Mouse (Mus musculus) ovary, adult 18-20 months (tissue): ENCODE data around the gene Zfp760.
"Not testable (repeated sequence)": the region's sequence is repeated elsewhere in the genome, so short reads cannot be mapped to it uniquely, and the experiment has no call there.

Experiments
- DNase-seq: peaks from one replicate; pipeline ENCODE4 v3.0.0; 2022; ENCODE audit warnings: low spot score, mixed read lengths

Gene Zfp760

DNA sequence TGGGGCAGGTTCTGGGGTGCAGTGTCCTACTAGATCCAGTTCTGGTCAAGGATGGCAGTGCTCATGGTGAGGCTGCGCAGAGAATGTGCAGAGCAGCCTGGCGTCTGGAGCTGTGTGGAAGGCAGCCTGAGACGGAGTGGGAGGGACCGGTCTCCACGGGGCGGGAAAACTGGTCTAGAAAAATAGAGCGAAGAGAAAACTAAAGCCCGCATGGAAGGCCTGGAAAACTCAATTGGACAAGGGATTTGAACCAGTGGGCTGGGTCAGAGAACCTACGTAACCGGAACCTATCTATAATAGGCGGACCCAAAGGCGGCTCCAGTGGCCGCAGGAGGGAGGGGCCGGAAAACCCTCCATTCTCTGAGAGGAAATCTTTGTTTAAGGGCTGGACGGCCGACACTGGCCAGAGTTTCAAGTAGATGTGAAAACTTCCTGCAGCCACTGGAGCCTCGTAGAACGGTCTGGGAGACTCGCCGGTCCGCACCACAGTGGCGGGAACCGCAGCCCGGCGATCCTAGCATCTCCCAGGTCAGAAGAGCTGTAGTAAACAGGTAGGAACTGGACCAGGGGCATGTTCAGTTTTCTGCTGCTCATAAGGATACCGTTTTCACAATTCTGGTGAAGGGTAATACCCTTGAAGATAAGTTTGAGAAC is at the start of gene Zfp760:
Gene Zfp760 (plus strand): TSS at position 399 of the 654 bp plus-strand sequence.
- DNase-seq = peak; percentile 87

DNA sequence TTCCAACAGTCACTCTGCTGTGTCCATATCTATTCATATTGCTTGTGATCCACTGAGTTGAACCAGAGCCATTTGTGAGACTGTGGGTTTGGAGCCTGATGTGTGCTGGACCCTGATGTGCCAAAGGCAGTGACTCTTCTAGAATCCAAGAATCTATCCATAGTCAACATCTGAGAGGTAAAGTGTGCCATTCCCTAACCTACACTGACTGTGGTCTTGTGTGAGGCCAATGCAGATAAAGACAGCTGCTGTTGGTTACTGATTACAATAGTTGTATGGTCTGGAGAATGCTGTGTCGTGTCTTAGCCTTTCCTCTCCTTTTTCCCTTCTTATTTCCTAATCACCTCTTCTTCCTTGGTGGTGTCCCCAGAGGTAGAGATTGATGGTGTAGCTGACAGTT is 28.7 kb upstream of the Zfp760 start:
- not testable (repeated sequence) for DNase-seq

DNA sequence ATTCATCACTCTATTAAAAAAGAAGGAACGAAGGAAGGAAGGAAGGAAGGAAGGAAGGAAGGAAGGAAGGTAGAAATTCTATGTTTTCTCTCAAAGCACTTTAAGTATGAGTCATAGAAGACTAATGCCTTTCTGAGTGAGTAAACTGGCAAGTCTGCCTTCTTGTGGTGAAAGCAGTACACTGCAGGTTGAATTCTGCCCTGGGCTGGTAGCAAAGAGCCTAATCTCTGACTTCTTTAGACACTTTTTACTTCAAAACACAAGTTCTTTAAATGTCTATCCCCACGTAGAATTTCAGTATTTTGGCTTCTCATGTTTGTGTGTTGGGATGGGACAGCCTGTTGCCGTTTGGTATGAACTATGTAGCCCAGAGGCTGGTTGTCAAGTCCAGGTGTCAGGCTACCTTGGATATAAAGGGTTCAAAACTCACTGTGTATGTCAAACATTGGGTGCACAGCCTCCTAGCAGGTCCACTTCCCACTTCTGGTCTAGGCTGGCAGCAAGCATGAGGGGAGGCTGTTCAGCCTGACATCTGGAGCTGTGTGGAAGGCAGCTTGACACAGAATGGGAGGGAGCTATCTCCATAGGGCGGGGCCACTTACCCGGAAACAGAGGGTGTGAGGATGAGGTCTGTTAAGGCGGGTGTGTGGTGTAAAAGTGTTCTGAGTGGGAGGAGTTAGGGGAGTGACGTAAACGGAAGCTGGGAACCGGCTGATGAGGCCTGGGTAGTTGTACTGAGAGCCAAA is 28.1 kb upstream of the Zfp760 start:
- DNase-seq = peak; percentile 83

DNA sequence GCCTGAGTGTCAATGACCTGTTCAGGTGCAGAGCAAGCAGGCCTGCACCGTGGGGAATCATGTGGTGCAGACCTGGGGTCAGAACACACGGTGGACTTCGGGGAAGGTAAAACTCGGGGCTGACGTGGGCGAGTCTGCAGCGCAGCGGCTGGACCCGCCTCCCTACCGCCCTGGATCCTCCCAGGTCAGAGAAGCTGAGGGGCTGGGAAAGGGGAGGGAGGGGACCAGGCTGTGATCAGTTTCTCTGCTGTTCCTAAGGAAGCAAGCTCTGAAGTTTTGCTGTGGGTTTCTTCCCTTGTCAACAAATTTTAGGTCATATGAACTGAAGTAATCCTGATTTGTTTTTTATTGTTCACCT is 27.5 kb upstream of the Zfp760 start:
- not testable (repeated sequence) for DNase-seq

DNA sequence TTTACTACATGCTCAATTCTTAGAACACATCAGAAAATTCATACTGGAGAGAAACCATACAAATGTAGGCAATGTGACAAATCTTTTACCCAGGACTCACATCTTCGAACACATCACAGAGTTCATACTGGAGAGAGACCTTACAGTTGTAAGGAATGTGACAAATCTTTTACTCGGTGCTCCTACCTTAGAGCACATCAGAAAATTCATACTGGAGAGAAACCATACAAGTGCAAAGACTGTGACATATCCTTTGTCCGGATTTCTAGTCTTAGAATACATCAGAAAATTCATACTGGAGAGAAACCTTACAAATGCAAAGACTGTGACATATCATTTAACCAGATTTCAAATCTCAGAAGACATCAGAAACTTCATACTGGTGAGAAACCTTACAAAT is 16.0 kb upstream of the Zfp760 start, which contains the start of gene Gm10226:
Gene Gm10226 (plus strand): TSS at position 301 of the 400 bp plus-strand sequence.
- no peak for DNase-seq

DNA sequence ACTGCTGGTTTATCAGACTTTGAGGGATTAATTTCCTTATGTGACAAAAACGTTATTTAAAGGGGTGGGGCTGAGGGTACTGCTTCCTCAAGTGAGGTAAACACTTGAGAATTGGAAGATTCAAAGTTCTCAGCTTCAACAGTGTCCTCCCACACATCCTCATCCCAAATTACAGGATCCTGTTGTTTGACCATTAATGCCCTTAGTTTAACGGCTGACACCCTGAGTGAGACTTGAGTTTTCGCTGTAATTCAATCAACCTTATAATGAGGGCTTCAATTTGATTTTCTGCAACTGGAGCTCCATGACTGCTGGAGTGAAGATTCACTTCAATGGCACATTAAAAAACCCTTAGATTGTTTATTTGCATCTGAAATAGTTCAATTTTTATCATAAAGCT is 14.2 kb upstream of the Zfp760 start:
- DNase-seq = no peak

DNA sequence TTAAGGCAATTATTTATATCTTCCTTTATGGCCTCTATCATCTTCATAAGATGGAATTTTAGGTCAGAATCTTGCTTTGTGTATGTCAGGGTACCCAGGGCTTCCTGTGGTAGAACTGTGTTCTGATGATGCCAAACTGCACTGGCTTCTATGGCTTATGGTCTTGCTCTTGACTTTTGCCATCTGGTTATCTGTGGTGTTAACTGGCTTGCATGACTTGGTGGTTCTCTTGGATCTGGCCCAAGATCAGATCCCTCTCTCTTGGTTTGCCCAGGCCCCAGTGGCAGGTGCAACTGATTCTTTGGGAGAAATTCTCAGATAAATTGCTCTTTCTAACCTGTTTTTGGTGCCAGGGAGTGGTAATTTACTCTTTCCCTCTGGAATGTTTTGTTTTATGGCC is 11.5 kb upstream of the Zfp760 start:
- no peak for DNase-seq

DNA sequence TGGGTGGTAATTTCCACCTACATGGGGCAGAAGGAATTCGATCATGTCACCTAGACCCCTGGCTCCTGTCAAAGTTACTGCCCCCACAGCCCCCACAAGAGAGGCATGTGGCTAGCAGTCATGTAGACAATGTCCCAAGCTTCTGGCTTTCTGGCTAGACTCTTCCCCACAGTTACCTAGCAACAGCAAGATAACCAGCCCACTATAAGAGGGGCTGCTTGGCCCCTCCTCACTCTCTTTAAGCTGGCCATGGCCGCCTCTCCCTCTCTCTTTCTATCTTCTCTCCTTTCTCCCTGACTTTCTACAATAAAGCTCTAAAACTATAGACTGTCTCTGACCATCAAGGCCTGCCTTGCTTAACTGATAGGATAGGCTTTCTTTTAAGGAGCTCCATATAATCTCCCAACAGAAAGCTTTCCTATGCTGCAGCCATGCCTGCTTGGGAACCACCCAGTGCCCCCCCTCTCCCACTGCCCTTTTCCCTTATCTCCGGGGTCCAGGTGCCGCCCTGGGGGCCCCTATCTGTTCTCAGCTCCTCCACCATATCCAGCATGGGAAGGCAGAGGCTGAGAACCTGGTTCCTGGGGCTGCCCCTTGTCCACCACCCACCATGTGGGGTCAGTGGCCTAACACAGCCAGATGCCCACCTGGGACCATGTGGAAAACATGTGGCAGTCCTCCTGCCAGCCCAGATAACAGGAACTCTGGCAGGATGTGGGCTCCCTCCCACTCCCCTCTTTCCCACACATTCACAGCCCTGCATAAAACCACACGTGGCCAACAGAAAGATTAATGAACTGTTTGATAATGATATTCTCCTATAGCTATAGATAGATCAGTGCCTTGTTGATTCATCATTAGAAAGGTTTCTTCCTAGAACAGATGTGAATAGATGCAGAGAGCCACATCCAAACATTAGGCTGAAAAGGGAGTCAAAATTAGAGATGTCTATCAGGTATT is 5.0 kb upstream of the Zfp760 start:
- no peak for DNase-seq

DNA sequence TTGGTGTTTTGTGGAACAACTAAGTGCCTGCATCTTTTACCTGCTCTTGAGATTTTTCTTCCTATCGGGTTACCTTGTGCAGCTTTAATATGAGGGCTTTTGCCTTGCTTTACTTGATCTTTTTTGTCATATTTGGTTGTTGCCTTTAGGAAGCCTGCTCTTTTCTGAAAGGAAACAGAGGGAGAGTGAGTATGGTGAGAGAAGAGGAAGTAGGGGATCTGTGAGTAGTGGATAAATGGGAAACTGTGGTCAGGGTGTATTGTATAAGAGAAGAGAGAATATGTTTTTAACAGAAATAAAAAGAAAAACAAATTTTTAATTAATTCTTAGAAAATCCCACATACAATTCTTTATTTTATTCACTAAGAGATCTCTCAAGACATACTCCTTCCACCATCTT is 4.1 kb upstream of the Zfp760 start:
- no peak for DNase-seq

DNA sequence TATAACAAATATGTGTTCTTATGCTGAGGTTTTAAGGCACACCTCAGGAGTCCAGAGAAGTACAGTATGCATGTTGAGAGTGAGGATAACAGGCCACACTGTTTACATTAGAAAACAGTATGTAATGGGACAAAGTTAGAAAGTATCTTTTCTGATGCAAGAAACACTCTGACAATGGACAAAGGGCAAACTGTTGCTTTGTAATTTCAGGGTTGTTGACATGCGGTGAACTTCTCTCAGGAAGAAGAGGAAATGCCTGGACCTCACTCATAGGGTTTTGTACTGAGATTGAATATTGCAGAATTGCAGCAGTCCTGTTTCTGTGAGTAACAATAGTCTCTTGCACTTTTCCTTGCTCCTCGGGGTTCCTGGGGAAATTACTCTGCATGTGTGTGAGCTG is 860 bp downstream of the Zfp760 start:
- no peak for DNase-seq

DNA sequence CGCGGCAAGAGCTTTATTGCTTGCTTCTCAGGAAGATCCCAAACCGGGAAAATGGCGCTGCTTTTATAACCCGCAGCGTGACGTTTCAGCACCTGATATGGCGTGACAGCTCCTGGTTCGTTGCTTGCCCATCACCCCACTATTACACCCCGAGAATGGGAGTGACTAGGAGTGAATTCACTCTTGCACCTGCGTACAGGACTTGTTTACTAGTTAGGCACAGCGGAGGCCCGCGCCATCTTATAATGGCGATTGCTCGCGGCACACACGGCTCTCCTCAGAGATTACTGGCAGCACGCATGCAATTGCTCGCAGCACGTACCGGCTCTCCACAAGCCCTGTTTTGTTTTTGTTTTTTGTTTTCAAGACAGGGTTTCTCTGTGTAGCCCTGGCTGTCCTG is 23.0 kb downstream of the Zfp760 start, which contains the start of gene Zfp229:
Gene Zfp229 (plus strand): TSS at position 301 of the 400 bp plus-strand sequence.
- not testable (repeated sequence) for DNase-seq

DNA sequence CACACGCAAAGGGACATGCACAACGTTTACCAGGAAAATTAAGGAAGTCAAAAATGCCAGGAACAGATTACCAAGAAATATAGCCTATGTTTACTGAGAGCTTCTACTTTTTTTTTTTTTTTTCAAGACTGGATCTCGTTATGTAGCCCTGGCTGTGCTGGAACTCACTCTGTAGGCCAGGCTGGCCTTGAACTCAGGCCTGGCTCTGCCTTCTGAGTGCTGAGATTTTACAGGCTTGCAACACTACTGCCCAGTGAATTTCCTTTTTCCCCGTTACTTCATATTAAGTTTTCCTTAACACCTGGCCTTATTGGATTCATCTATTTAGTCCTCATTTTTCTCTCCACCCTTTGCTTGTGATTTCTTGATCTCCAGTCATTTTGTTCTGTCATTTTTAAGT is 25.5 kb downstream of the Zfp760 start:
- DNase-seq = no peak

DNA sequence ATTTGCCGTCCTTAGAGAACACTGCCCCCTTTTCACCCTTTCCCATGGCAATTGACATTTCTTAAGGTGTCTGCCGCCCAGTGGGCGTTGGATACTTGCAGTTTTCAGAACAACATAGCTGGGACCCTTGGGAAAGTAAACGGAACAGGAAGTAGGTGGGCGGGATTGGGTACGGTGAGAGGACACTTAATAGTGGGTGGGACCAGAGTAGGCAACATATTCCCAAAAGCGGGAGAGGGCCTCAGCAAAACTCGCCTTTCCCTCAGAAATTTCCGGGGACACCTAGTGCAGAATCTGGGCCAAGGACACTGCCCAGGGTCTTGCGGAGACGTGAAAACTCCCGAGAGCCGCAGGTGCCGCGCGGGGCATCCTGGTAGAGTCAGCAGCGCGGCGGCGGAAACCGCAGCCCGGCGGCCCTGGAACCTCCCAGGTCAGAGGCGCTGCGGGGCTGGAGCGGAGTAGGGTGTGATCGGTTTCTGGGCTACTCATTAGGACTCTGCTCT is 26.0 kb downstream of the Zfp760 start:
- DNase-seq = peak; percentile 69

DNA sequence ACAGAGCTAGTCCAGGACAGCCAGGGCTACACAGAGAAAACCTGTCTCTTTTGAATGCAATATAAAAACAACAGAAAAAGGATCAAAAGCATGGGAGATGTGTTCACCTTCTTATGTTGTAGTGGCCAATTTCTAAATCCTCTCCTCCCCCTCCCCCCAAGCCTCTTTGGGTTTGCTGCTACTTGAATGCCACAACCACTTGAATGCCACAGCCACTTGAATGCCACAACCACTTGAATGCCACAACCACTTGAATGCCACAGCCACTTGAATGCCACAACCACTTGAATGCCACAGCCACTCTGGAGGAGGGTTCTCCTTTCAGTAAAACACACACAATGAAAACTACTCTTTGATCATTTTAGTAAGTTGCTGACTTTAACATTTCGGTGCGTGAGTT is 45.2 kb downstream of the Zfp760 start:
- DNase-seq = no peak

DNA sequence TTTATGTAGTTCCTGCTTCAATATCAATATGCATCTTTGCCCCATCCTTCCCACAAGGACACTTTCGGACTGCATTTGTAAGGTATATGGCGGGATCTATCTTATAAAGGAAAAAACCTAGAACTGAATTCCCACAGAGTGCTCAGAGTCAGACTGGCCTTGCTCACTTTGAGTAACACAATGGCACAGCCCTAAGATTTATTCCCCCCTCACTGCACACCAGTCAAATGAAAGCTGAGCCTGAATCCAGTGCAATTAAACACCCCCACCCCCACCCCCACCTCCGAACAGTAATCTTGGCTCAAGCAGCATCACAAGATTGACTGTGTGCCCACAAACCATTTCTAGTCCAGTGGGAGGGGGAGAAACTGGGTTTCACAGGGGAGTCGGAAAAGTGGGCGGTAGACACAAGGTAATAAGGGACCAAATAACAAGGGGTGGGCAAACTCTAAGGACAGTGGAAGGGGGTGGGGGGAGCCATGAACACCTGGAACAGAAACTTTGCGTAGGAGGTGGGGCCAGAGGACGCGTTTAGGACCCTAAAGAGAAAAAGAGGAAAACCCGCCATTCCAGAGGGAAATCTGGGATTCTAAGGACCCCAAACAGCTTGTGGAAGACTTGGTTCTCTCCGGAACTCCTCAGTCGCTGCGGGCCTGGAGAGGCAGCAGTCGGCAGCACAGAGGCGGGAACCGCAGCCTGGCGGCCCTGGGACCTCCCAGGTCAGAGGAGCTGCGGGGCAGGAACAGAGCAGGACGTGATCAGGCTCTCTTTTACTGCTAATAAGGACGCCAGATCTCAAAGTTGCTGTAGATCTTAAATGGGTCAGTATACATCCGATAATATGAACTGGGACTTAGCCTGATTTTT is 46.0 kb downstream of the Zfp760 start:
- no peak for DNase-seq

DNA sequence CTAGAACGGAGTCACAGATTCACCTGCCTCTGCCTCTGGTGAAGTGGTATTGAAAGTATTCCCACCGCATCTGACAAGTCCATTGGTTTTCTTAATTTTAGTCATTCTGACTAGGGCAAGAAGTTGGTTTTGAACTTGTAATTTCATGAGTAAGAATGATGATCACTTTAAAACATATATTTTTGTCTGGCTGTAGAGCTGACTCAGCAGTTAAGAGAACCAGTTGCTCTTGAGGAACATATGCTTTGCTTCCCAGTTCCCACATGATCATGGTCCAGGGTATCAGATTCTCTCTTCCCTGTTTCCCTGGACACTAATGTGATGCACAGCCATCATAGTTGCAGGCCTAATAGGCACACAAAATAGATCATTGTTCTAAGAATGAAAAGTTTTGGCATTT is 62.8 kb downstream of the Zfp760 start:
- no peak for DNase-seq
